Mouse (Mus musculus) megakaryocyte, embryonic 14.5 days (primary cell): ENCODE results near the gene Chst15.

Source experiments
- FLI1 ChIP-seq: IDR thresholded peaks from 2 replicates; pipeline ENCODE4 v1.6.1; 2012; ENCODE audit warnings: low read length, inconsistent platforms, mixed read lengths
- GATA1 ChIP-seq: IDR thresholded peaks from 3 replicates; pipeline ENCODE4 v1.6.1; 2012; ENCODE audit warnings: mixed read lengths, low read length, inconsistent platforms, borderline replicate concordance

DNA sequence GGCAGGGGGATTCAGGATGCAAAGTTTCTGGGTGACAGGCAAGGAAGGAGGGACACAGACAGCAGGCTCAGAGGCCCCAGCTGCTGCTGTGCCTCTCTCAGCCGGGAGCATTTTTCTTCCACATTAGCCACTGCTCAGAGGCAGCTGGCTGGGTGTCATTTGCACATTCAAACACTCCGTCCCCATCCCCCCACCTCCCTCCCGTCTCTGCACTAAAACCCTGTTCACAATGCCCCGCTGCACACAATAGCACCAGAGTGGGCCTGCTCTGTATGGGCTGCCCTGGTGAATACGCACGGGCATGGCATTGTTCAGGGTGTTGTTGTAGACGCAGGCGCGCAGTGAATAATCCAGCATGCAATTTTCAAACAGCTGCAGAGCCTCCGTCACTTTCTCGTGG is 69.5 kb downstream of the Chst15 start:
- no peak for TF ChIP-seq GATA1
- no peak for TF ChIP-seq FLI1
